Mouse (Mus musculus) neural tube, embryonic 10.5 days (tissue): ENCODE results near the gene Hcn3.

ENCODE experiments used
- DNase-seq: peaks from one replicate; pipeline ENCODE4 v3.0.0-alpha.2; 2017; ENCODE audit warnings: low spot score; ENCODE audit errors: extremely low spot score

Hcn3 gene

GRCm38 (mm10) chr3:89159616-89160344 is at the start of gene Hcn3:
Gene Hcn3 (minus strand): TSS chr3:89160196.
- peak; percentile 76 for DNase-seq

GRCm38 (mm10) chr3:89209731-89210130 is 49.7 kb upstream of the Hcn3 start:
- DNase-seq: no peak

- DNase-seq: no peak
Observed at GRCm38 (mm10) chr3:89208736-89209135, 48.7 kb upstream of the Hcn3 start.

- no peak for DNase-seq
Observed at GRCm38 (mm10) chr3:89208075-89208657, 48.2 kb upstream of the Hcn3 start.

- DNase-seq: no peak
Observed at GRCm38 (mm10) chr3:89206695-89207094, 46.7 kb upstream of the Hcn3 start.

GRCm38 (mm10) chr3:89206079-89206478 is 46.1 kb upstream of the Hcn3 start:
- DNase-seq: no peak

- no peak for DNase-seq
Observed at GRCm38 (mm10) chr3:89203142-89203514, 43.1 kb upstream of the Hcn3 start.

GRCm38 (mm10) chr3:89202253-89203141 is 42.5 kb upstream of the Hcn3 start, which contains the start of gene Gba:
Gene Gba (plus strand): TSS chr3:89202928.
- peak; percentile 86 for DNase-seq

GRCm38 (mm10) chr3:89199839-89200238 is 39.8 kb upstream of the Hcn3 start:
- no peak for DNase-seq

- peak; percentile 93 for DNase-seq
Observed at GRCm38 (mm10) chr3:89195979-89196877, 36.2 kb upstream of the Hcn3 start.

- DNase-seq: no peak
Observed at GRCm38 (mm10) chr3:89193853-89194252, 33.9 kb upstream of the Hcn3 start.

- no peak for DNase-seq
Observed at GRCm38 (mm10) chr3:89193351-89193750, 33.4 kb upstream of the Hcn3 start.

- no peak for DNase-seq
Observed at GRCm38 (mm10) chr3:89190436-89190835, 30.4 kb upstream of the Hcn3 start.

- no peak for DNase-seq
Observed at GRCm38 (mm10) chr3:89188478-89188875, 28.5 kb upstream of the Hcn3 start.

- no peak for DNase-seq
Observed at GRCm38 (mm10) chr3:89187690-89188477, 27.9 kb upstream of the Hcn3 start.

GRCm38 (mm10) chr3:89187197-89187596 is 27.2 kb upstream of the Hcn3 start:
- no peak for DNase-seq

- DNase-seq: no peak
Observed at GRCm38 (mm10) chr3:89183959-89184315, 23.9 kb upstream of the Hcn3 start.

- DNase-seq: peak; percentile 83
Observed at GRCm38 (mm10) chr3:89183058-89183958, 23.3 kb upstream of the Hcn3 start, which contains the start of gene Fam189b. Gene Fam189b (plus strand): TSS chr3:89183143.

GRCm38 (mm10) chr3:89182531-89183057 is 22.6 kb upstream of the Hcn3 start:
- no peak for DNase-seq
